In the genomic region with DNA sequence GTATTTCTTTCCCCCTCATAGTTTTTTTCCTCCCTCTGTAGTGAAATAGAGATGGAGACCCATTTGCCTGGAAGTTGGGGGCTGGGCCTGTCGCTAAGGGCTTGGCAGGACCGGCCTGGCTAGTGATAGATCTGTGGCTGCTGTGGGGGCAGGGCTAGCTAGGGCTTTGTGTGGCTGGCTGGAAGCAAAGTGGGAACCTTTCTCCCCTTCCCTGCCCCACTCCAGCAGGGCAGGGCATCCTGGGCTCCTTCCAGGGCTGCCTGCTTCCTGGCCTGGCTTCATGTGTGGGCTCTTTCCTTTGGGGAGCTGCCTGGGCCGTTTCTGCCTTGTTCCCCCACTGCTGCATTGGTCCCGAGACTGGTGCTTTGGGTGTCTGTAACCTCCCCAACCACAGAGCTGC, we compare ENCODE assay signal across 8 mouse cellular contexts. TPM values are rescaled to one million over a fixed set of nuclear protein-coding genes. Genes with fewer than 3 reads are reported as not detected.
DNase-seq lines count a peak whose midpoint lies in the region; ATAC-seq lines count a peak whose summit lies in the region.

No protein-coding gene starts in this region.

- no peak overlapping the region for H3K4me3 ChIP-seq in intestine, embryonic 15.5 days (replicated peaks)

- 0 out of 2 replicates have a peak, but pooled peaks have one; percentile 9 for ATAC-seq in intestine, embryonic 15.5 days
- no peak for ATAC-seq in inflammation-experienced regulatory T-cells, adult 6 months

- peak overlapping the region; percentile 40; the same call in 1 of the 2 replicates for H3K27ac ChIP-seq in intestine, embryonic 15.5 days

- 8% methylated on average over 4 of the region's 4 CpGs for WGBS in intestine, embryonic 15.5 days

- H3K4me1 ChIP-seq in intestine, embryonic 15.5 days (replicated peaks), result peaks cover 67% of the 10 kb centered on the region

- DNase-seq in adrenal gland, adult 2 months, result peak; percentile 55
- no peak for DNase-seq in adrenal gland, adult 18-20 months (ENCODE audit: low spot score in 2 of 2)
- peak; percentile 48 for DNase-seq in right cerebral cortex, adult 18-20 months
- no peak for DNase-seq in right cerebral cortex, adult 2 months (ENCODE audit: low spot score in 2 of 2)
- peak; percentile 53 for DNase-seq in lung, postnatal 14 days
- DNase-seq in left cerebral cortex, adult 8-10 months (ENCODE audit: low spot score in 2 of 2), result no peak

- H3K9me3 ChIP-seq in intestine, embryonic 15.5 days, result no peaks in the 10 kb centered on the region

- 0 out of 2 replicates have a peak overlapping the region, but pooled peaks have one; percentile 11 for H3K4me2 ChIP-seq in intestine, embryonic 15.5 days (replicated peaks)

- no peak overlapping the region for H3K9ac ChIP-seq in intestine, embryonic 15.5 days

- peaks cover 31% of the 10 kb centered on the region; the same call in 1 of the 2 replicates for H3K36me3 ChIP-seq in intestine, embryonic 15.5 days

- H3K27me3 ChIP-seq in intestine, embryonic 15.5 days (replicated peaks), result no peaks in the 10 kb centered on the region

RNA-seq across cellular contexts. Expression of gene Lasp1, which starts 19.8 kb away (rescaled TPM):
- total RNA-seq in adrenal gland, adult 2 months (2021), result 100 to 1,000 TPM; 118 to 172 TPM
- 127 and 138 TPM in 2 replicates for polyA plus RNA-seq in adrenal gland, adult 2 months (2012; rRNA removed)
- 100 to 1,000 TPM in 1 of 2 experiments, 10 to 100 TPM in 1; 94.0 to 145 TPM for total RNA-seq in adrenal gland, adult 18-20 months (2021)
- 123 and 126 TPM in 2 replicates for polyA plus RNA-seq in intestine, embryonic 15.5 days (2015; fragmentation: Nextera tagmentation; extraction: Ambion mirVana)
- 10 to 100 TPM; 38.6 to 64.7 (median 40.7) TPM for polyA plus RNA-seq in inflammation-experienced regulatory T-cells, adult 6 months (2017; shearing (Covaris generic))
- total RNA-seq in left cerebral cortex, adult 8-10 months (2022), result 100 to 1,000 TPM; 138 to 169 (median 155) TPM

RNA-seq across cellular contexts. Expression of gene B230217C12Rik, which starts 22.0 kb away (rescaled TPM):
- total RNA-seq in adrenal gland, adult 2 months (2021), result 1 to 10 TPM; 2.9 to 4.6 TPM
- polyA plus RNA-seq in adrenal gland, adult 2 months (2012; rRNA removed), result 1.8 and 2.5 TPM in 2 replicates
- 1 to 10 TPM; 3.7 to 4.0 TPM for total RNA-seq in adrenal gland, adult 18-20 months (2021)
- 5.2 and 5.3 TPM in 2 replicates for polyA plus RNA-seq in intestine, embryonic 15.5 days (2015; fragmentation: Nextera tagmentation; extraction: Ambion mirVana)
- 1 to 10 TPM; 2.1 to 3.0 (median 2.3) TPM for polyA plus RNA-seq in inflammation-experienced regulatory T-cells, adult 6 months (2017; shearing (Covaris generic))
- total RNA-seq in left cerebral cortex, adult 8-10 months (2022), result 10 to 100 TPM; 73.0 to 83.2 (median 79.8) TPM

RNA-seq across cellular contexts. Expression of gene Rpl23, which starts 36.3 kb away (rescaled TPM):
- total RNA-seq in adrenal gland, adult 2 months (2021), result 100 to 1,000 TPM; 700 to 846 TPM
- polyA plus RNA-seq in adrenal gland, adult 2 months (2012; rRNA removed), result 13.7 and 14.2 TPM in 2 replicates
- 100 to 1,000 TPM; 830 to 834 TPM for total RNA-seq in adrenal gland, adult 18-20 months (2021)
- polyA plus RNA-seq in intestine, embryonic 15.5 days (2015; fragmentation: Nextera tagmentation; extraction: Ambion mirVana), result 530 and 606 TPM in 2 replicates
- polyA plus RNA-seq in inflammation-experienced regulatory T-cells, adult 6 months (2017; shearing (Covaris generic)), result 1,000 to 10,000 TPM in 2 of 3 experiments, 100 to 1,000 TPM in 1; 686 to 1,148 (median 1,072) TPM
- total RNA-seq in left cerebral cortex, adult 8-10 months (2022), result 100 to 1,000 TPM; 331 to 461 (median 392) TPM

RNA-seq across cellular contexts. Expression of gene 1700001P01Rik, which starts 42.9 kb away (rescaled TPM):
- under 1 TPM in 1 of 2 experiments, not detected in 1; 0.49 TPM for total RNA-seq in adrenal gland, adult 2 months (2021)
- not detected in 2 replicates for polyA plus RNA-seq in adrenal gland, adult 2 months (2012; rRNA removed)
- total RNA-seq in adrenal gland, adult 18-20 months (2021), result not detected
- 0.24 TPM in 1 of 2 replicates, not detected in the other for polyA plus RNA-seq in intestine, embryonic 15.5 days (2015; fragmentation: Nextera tagmentation; extraction: Ambion mirVana)
- polyA plus RNA-seq in inflammation-experienced regulatory T-cells, adult 6 months (2017; shearing (Covaris generic)), result under 1 TPM in 1 of 3 experiments, not detected in 2; 0.56 TPM
- total RNA-seq in left cerebral cortex, adult 8-10 months (2022), result 1 to 10 TPM in 1 of 4 experiments, under 1 TPM in 2, not detected in 1; 0.65 to 1.2 (median 0.84) TPM

RNA-seq across cellular contexts. Expression of gene Cwc25, which starts 52.2 kb away (rescaled TPM):
- total RNA-seq in adrenal gland, adult 2 months (2021), result 10 to 100 TPM; 17.5 to 28.9 TPM
- polyA plus RNA-seq in adrenal gland, adult 2 months (2012; rRNA removed), result 5.1 and 6.5 TPM in 2 replicates
- 10 to 100 TPM; 18.2 to 21.1 TPM for total RNA-seq in adrenal gland, adult 18-20 months (2021)
- 13.3 and 13.4 TPM in 2 replicates for polyA plus RNA-seq in intestine, embryonic 15.5 days (2015; fragmentation: Nextera tagmentation; extraction: Ambion mirVana)
- polyA plus RNA-seq in inflammation-experienced regulatory T-cells, adult 6 months (2017; shearing (Covaris generic)), result 10 to 100 TPM; 23.0 to 28.1 (median 23.0) TPM
- total RNA-seq in left cerebral cortex, adult 8-10 months (2022), result 10 to 100 TPM; 17.0 to 20.6 (median 19.1) TPM

Comparison
In these comparisons a context has a peak if more than half of its experiments do, and no peak if none do; other contexts are left out.
1. DNase-seq: peak in adrenal gland, adult 2 months (single experiment), right cerebral cortex, adult 18-20 months (single experiment) and lung, postnatal 14 days (single experiment); none in adrenal gland, adult 18-20 months (0 of 2), right cerebral cortex, adult 2 months (0 of 2) and left cerebral cortex, adult 8-10 months (0 of 2).
2. RNA of gene B230217C12Rik, which starts 22.0 kb away (total RNA-seq): 73.0 to 83.2 TPM in left cerebral cortex, adult 8-10 months; 2.9 to 4.6 TPM in adrenal gland, adult 2 months and 3.7 to 4.0 TPM in adrenal gland, adult 18-20 months; every median in the first group is over 10 times any median in the second.